Mouse (Mus musculus) liver, embryonic 16.5 days (tissue): ENCODE measurements around the gene Synpo2. TPM values are rescaled to one million over a fixed set of nuclear protein-coding genes. Genes with fewer than 3 reads are reported as not detected.
"Not testable (repeated sequence)": the region's sequence is repeated elsewhere in the genome, so short reads cannot be mapped to it uniquely, and the experiment has no call there.

Source experiments
- ATAC-seq: fragments of 200-750 bp; cut with Nextera tagmentation; 2 replicates; pipeline ENCODE4 v1.8.0; 2017; ENCODE audit warnings: low read depth, mild to moderate bottlenecking, moderate number of reproducible peaks, moderate library complexity
- H3K27ac ChIP-seq: fragments of 300-500 bp; sonication (generic); 2 replicates; pipeline ENCODE4 v1.5.1; 2014; ENCODE audit warnings: mild to moderate bottlenecking, low read length
- H3K27me3 ChIP-seq: fragments of 300-500 bp; sonication (generic); 2 replicates; pipeline ENCODE4 v1.6.1; 2014; ENCODE audit warnings: low read depth, low read length, mixed read lengths; ENCODE audit not compliant: control insufficient read depth, insufficient read depth
- H3K36me3 ChIP-seq: fragments of 300-500 bp; sonication (generic); 2 replicates; pipeline ENCODE4 v1.6.1; 2014; ENCODE audit warnings: mild to moderate bottlenecking; ENCODE audit not compliant: control insufficient read depth, insufficient read depth
- H3K4me1 ChIP-seq: fragments of 300-500 bp; sonication (generic); 2 replicates; pipeline ENCODE4 v1.6.1; 2014; ENCODE audit warnings: low read depth, low read length, mixed read lengths; ENCODE audit not compliant: control insufficient read depth
- H3K4me2 ChIP-seq: fragments of 300-500 bp; sonication (generic); 2 replicates; pipeline ENCODE4 v1.6.1; 2014; ENCODE audit warnings: low read depth, low read length, mixed read lengths
- H3K4me3 ChIP-seq: fragments of 300-500 bp; sonication (generic); 2 replicates; pipeline ENCODE4 v1.5.1; 2014; ENCODE audit warnings: low read depth, mild to moderate bottlenecking, low read length
- H3K9ac ChIP-seq: fragments of 300-500 bp; sonication (generic); 2 replicates; pipeline ENCODE4 v1.6.1; 2014; ENCODE audit warnings: low read depth, low read length
- H3K9me3 ChIP-seq: fragments of 300-500 bp; sonication (generic); replicated peaks from 2 replicates; pipeline ENCODE4 v1.6.1; 2016; ENCODE audit warnings: low read length; ENCODE audit not compliant: control insufficient read depth
- WGBS: fragments of 180-500 bp; shearing (Covaris S2); extraction: QIAGEN DNeasy Blood & Tissue Kit; methylation state at CpG from one replicate; pipeline ENCODE4 v1.1.7; 2014; ENCODE audit not compliant: insufficient replicate concordance; 5-methylcytosine and 5-hydroxymethylcytosine counted together
- polyA plus RNA-seq: library from polyadenylated mRNA; unstranded; fragments of >200 nt; fragmentation: Nextera tagmentation; extraction: Ambion mirVana; gene quantifications from 2 replicates; pipeline ENCODE4 v1.2.1, GENCODE M21; 2015

Gene Synpo2
- polyA plus RNA-seq, 1 experiment from 2014 or later = 0.48 TPM

DNA sequence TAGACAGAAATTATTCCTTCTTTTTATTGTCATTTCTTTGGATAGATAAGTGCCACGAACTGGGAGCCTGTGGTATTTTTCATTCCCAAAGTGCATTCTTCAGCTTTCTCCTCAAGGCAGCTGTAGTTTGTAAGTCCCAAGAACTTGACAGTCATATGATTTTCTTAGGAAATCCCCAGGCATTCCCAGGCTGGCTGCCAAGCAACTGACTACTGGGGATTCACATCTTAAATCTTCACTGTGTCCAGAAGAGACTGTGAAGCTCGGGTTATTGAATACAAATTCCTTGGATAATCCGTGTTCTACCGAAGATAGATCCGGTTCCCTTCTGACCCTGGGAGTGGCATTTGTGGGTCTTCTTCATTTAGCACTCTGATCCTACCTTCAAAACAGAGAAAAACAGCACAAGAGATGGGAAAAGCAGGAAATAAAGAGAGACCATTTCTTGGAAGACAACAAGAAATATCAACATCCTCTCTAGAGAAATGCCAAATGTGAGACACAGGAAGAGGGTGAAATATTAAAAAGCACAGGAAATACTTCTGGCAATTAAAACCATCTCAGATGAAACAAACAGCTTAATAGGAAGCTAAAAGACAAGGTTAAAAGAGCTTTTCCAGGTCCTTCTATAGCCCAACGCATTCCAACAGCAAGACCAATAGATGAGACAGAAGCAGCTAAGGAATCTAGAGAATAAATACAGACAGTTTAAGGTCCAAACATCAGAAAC, 97.5 kb downstream of the Synpo2 start:
- Histone ChIP-seq H3K4me2 (no peak overlapping the region), H3K4me3 (no peak overlapping the region), H3K9me3 (no peaks in the 10 kb centered on the region), H3K4me1 (no peaks in the 10 kb centered on the region), H3K27ac (no peak overlapping the region), H3K27me3 (no peaks in the 10 kb centered on the region), H3K9ac (no peak overlapping the region), H3K36me3 (no peaks in the 10 kb centered on the region)
- WGBS = 59% methylated on average over 6 of the region's 6 CpGs
- ATAC-seq = no peak

DNA sequence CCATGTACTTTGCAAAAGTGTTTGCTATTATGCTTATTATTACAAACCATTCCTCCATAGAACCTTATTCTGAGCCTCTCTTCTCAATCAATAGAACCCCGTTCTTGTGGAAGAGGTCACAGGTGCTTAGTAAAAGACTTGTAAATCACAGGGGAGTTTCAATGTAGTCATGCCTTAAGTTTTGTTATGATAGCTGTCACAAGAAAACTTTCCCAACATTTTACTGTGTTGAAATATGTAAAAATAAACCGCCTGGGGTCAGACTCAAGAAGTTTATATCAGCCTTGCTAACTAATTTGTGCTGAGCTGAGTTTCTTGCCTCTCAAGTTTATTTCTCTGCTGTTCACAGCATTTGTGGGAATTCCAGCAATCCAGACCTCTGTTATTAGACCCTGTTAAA, 103.8 kb downstream of the Synpo2 start:
- no peaks in the 10 kb centered on the region for H3K9me3 ChIP-seq

DNA sequence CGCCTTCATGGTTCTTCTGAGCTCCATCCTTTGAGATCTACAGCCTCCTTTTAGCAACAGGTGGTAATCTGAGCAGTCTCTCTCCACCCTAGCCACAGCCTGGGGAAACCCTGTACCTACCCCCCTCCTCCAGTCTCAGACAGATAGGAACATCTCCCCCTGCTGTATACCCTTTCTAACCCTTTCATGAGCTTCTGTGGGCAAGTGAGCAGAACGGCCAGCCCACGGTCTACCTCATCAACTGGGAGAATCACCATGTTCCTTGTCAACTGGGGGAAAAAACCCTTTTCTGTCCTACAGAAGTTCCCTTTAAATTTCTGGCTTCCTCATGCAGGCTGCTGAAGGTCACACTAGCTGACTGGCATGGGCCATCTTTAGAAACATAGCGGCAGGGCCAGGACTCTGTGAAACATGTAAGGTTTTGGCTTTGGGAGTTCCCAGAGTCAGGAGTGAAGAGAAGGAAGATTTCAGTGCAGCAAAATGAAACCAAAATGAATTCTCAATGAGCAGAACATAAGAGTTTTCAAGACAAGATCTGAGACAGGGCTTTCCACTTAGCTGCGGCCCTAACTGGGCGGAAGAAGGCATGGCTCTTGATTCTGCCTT, 104.7 kb downstream of the Synpo2 start:
- Histone ChIP-seq H3K9ac (no peak overlapping the region), H3K27ac (no peak overlapping the region), H3K9me3 (no peaks in the 10 kb centered on the region), H3K36me3 (no peaks in the 10 kb centered on the region), H3K4me2 (no peak overlapping the region), H3K4me1 (no peaks in the 10 kb centered on the region), H3K4me3 (no peak overlapping the region), H3K27me3 (no peaks in the 10 kb centered on the region)
- ATAC-seq = no peak
- WGBS = 74% methylated on average over 6 of the region's 6 CpGs

More for the DNA sequence above, 103.8 kb downstream of the Synpo2 start:
- H3K4me1 ChIP-seq = no peaks in the 10 kb centered on the region
- no peak for ATAC-seq
- H3K4me2 ChIP-seq = no peak overlapping the region
- H3K36me3 ChIP-seq = no peaks in the 10 kb centered on the region
- H3K27me3 ChIP-seq = no peaks in the 10 kb centered on the region
- 50% methylated on average over 2 of the region's 2 CpGs for WGBS
- H3K9ac ChIP-seq = no peak overlapping the region
- H3K27ac ChIP-seq = no peak overlapping the region
- no peak overlapping the region for H3K4me3 ChIP-seq

DNA sequence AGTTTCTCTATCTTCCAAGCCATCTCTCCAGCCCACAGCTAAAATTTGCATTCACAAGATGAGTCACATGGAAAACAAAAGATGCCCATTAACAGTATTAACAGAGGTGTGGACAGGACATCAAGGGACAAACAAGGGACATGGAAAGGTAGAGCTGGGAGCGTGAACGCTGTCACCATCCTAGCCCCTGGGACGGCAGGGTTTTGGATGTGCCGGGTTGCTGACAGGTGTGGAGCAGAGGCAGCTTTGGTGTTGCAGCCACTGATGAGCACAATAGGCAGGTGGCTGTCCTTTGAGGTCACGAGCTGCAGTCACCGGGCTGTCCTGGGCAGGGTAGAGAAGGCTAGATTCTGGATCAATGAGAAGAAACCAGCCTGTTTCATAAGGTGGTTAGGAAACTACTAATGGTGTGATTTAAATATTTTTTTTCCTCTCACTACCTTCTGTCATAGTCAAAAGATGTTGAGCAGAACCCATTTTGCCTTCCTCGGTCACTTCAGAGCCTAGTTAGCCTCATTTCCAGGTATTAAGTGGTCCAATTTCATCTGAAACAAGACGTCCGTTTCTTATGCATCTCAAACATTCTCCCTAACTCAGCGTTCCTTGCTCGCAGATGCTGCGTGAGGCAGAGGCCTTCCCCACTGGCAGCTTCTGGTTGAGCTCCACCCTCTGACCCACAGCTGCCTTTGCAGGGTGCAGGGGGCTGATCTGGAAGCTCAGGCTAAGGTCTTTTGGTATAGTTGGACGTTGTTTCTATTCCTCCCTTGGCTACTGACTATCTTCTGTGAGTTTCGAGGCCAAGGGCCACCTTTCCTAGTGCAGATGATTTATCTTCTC, 105.4 kb downstream of the Synpo2 start:
- Histone ChIP-seq H3K27ac (no peak overlapping the region), H3K4me3 (no peak overlapping the region), H3K36me3 (no peaks in the 10 kb centered on the region), H3K9me3 (no peaks in the 10 kb centered on the region), H3K27me3 (no peaks in the 10 kb centered on the region), H3K4me1 (no peaks in the 10 kb centered on the region), H3K9ac (no peak overlapping the region), H3K4me2 (no peak overlapping the region)
- WGBS = 69% methylated on average over 14 of the region's 14 CpGs
- ATAC-seq = no peak

DNA sequence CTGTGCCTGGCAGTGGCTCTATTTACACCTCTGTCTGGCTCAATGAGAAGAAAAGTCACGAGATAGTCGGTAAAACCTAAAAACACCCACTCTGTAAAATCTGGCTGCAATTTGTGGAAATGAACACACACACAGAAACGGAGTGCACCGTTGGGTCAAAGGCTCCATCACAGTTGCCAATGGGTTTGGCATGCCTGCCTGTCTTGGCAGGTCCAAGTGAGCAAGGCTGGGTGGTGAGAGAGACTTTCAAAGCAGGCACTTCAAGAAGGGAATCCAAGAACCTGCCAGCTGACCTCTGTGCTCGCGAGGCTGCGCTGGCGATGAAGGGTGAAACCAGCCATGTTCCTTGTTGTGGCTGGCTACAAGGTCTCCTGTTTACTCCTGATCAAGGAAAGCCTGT, 107.2 kb downstream of the Synpo2 start:
- H3K27me3 ChIP-seq = no peaks in the 10 kb centered on the region
- H3K36me3 ChIP-seq = no peaks in the 10 kb centered on the region
- no peaks in the 10 kb centered on the region for H3K4me1 ChIP-seq
- H3K4me2 ChIP-seq = no peak overlapping the region
- H3K9ac ChIP-seq = no peak overlapping the region
- H3K9me3 ChIP-seq = no peaks in the 10 kb centered on the region
- 67% methylated on average over 8 of the region's 8 CpGs for WGBS
- no peak for ATAC-seq
- H3K27ac ChIP-seq = no peak overlapping the region
- no peak overlapping the region for H3K4me3 ChIP-seq

DNA sequence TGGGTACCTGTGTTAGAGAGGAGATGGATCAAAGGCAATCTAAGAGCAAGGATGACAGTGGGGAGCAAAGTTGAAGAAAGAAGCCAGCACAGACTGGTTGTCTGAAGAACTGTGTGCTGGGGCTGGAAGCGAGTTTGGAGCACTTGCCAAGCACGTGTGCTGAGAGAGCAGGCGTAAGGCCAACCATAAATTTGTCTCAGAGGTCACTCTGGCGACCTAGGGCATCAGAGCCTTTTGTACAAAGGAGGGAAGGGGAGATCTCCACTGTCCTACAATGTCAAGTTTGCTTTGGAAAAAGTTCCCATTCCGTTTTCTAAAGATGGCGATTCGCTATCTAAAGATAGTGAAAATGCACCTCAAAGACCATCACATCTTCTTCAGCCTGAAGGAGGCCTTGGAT, 107.9 kb downstream of the Synpo2 start:
- H3K4me2 ChIP-seq = no peak overlapping the region
- no peaks in the 10 kb centered on the region for H3K27me3 ChIP-seq
- 57% methylated on average over 7 of the region's 7 CpGs for WGBS
- H3K4me1 ChIP-seq = no peaks in the 10 kb centered on the region
- no peak overlapping the region for H3K4me3 ChIP-seq
- no peak overlapping the region for H3K9ac ChIP-seq
- no peak overlapping the region for H3K27ac ChIP-seq
- no peaks in the 10 kb centered on the region for H3K9me3 ChIP-seq
- no peak for ATAC-seq
- H3K36me3 ChIP-seq = no peaks in the 10 kb centered on the region

DNA sequence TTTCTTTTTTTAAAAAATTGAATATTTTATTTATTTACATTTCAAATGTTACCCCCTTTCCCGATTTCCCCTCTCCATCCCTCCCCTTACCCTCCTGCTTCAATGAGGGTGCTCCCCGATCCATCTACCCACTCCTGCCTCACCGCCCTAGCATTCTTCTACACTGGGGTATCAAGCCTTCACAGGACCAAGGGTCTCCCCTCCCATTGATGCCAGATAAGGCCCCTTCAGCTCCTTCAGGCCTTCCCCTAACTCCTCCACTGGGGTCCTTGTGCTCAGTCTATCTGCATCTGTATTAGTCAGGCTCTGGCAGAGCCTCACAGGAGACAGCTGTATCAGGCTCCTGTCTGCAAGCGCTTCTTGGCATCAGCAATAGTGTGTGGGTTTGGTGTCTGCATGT, 109.2 kb downstream of the Synpo2 start:
- WGBS = 60% methylated on average over 4 of the region's 4 CpGs
- not testable (repeated sequence) for ATAC-seq

DNA sequence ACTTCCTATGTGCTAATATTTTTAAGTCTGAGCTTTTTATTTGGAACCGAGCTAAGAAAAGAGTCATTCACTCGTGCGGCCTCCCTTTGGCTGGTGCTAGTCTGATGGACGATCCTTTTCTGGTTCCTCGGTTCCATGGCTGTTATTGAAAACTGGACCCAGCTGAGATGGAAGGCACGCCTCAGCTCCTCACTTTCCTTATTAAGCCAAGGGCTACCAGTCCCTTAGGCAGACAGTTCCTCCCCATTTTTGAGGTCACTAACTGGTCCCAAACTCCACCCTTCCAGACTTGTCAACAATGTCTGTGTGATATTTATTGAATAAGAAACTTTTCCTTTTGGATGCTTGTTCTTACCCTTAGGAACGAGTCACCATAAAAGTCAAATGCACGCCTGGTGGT, 112.1 kb downstream of the Synpo2 start:
- H3K27me3 ChIP-seq = no peaks in the 10 kb centered on the region
- no peaks in the 10 kb centered on the region for H3K4me1 ChIP-seq
- 73% methylated on average over 8 of the region's 8 CpGs for WGBS
- H3K9ac ChIP-seq = no peak overlapping the region
- no peaks in the 10 kb centered on the region for H3K9me3 ChIP-seq
- no peak overlapping the region for H3K4me3 ChIP-seq
- H3K36me3 ChIP-seq = no peaks in the 10 kb centered on the region
- H3K27ac ChIP-seq = no peak overlapping the region
- H3K4me2 ChIP-seq = no peak overlapping the region
- no peak for ATAC-seq

More for the DNA sequence above, 109.2 kb downstream of the Synpo2 start:
- not testable (repeated sequence) for H3K4me2 ChIP-seq, H3K9ac ChIP-seq, H3K4me1 ChIP-seq, H3K36me3 ChIP-seq, H3K27me3 ChIP-seq, H3K4me3 ChIP-seq, H3K27ac ChIP-seq, H3K9me3 ChIP-seq
